Mouse (Mus musculus) brain, embryonic 14.5 days (tissue): ENCODE data around the gene Sema4c.

Experiments used
- CTCF ChIP-seq: fragments of 200-500 bp; IDR thresholded peaks from 2 replicates; pipeline ENCODE4 v1.5.1; 2012; ENCODE audit warnings: inconsistent platforms, mild to moderate bottlenecking, moderate library complexity, borderline replicate concordance; ENCODE audit not compliant: insufficient read depth, insufficient read length; ENCODE audit errors: extremely low read depth
- POLR2A ChIP-seq: fragments of 200-500 bp; IDR thresholded peaks from 2 replicates; pipeline ENCODE4 v1.6.1; 2012; ENCODE audit warnings: mild to moderate bottlenecking, inconsistent platforms, borderline replicate concordance; ENCODE audit not compliant: poor library complexity, insufficient read depth, insufficient read length, severe bottlenecking; ENCODE audit errors: extremely low read depth

DNA sequence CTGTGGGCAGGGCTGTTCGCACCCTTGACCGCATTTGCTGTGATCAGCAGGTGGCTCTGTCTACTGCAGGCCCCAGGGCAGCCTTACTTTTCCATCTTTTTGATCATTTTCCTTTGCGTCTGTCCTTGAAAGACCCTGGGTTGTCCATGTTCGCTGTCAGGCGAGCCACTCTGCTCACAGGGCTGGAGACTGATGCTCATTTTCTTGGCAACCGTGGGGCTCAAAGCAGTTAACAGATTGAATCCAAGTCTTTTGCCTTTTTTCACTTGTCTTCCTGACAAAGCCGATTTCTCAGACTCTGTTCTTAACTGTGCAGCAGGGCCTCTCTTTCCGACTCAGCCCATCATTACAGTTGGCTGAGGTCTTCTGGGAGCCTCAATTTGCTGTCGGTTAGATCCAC is 32.5 kb upstream of the Sema4c start:
- TF ChIP-seq CTCF, result no peak
- no peak for TF ChIP-seq POLR2A
